Comparison of ENCODE assay signal across 9 mouse cellular contexts in genomic region chr6:118007302-118007701, GRCm38 (mm10). TPM values are rescaled to one million over a fixed set of nuclear protein-coding genes. Genes with fewer than 3 reads are reported as not detected.
DNase-seq lines count a peak whose midpoint lies in the region; ATAC-seq and TF ChIP-seq lines count a peak whose summit lies in the region.
"Had no signal": no experiment of that assay in that cellular context is flagged by ENCODE, and none has a peak within 500 bp of the region (broad histone marks: within the 10 kb centered on the region; RNA-seq: fewer than 3 reads in every experiment).

No protein-coding gene starts in this region.

- H3K27ac ChIP-seq in hindbrain, postnatal 0 days: no peak overlapping the region
- H3K27ac ChIP-seq in hindbrain, embryonic 16.5 days (ENCODE audit: low read depth, low read length): no peak overlapping the region
- H3K27ac ChIP-seq in thymus, adult 2 months (ENCODE audit: control insufficient read depth, insufficient read depth, low read length): no peak overlapping the region
- H3K27ac ChIP-seq in forebrain, embryonic 11.5 days (ENCODE audit: low read depth, low read length): no peak overlapping the region
- H3K27ac ChIP-seq: embryonic facial prominence, embryonic 12.5 days had no signal

- H3K4me1 ChIP-seq in hindbrain, postnatal 0 days (ENCODE audit: insufficient read depth, low read length): peaks cover 6% of the 10 kb centered on the region; the same call in 1 of the 2 replicates
- H3K4me1 ChIP-seq in hindbrain, embryonic 16.5 days (ENCODE audit: control insufficient read depth, insufficient read depth, low read depth, low read length): peaks cover 4% of the 10 kb centered on the region
- no peaks in the 10 kb centered on the region; the same call in 1 of the 2 replicates for H3K4me1 ChIP-seq in thymus, adult 2 months (replicated peaks; ENCODE audit: control insufficient read depth, insufficient read depth, low read length)
- peaks cover 3% of the 10 kb centered on the region; the same call in 1 of the 2 replicates for H3K4me1 ChIP-seq in forebrain, embryonic 11.5 days (replicated peaks; ENCODE audit: control insufficient read depth, insufficient read depth, low read length)
- H3K4me1 ChIP-seq: embryonic facial prominence, embryonic 12.5 days had no signal

- no peak for ATAC-seq in hindbrain, postnatal 0 days
- no peak for ATAC-seq in hindbrain, embryonic 16.5 days
- ATAC-seq in forebrain, embryonic 11.5 days (replicated peaks; ENCODE audit: low FRiP score): no peak

- no peaks in the 10 kb centered on the region for H3K27me3 ChIP-seq in hindbrain, postnatal 0 days (ENCODE audit: insufficient read depth, low read length)
- 0 out of 2 replicates have a peak, but pooled peaks cover 2% of the 10 kb centered on the region for H3K27me3 ChIP-seq in hindbrain, embryonic 16.5 days (replicated peaks; ENCODE audit: control insufficient read depth, insufficient read depth, low read length)
- H3K27me3 ChIP-seq in thymus, adult 2 months (ENCODE audit: control insufficient read depth, insufficient read depth, low read length): no peaks in the 10 kb centered on the region; the same call in 1 of the 2 replicates
- H3K27me3 ChIP-seq in forebrain, embryonic 11.5 days (ENCODE audit: control insufficient read depth, insufficient read depth, low read length): peaks cover 21% of the 10 kb centered on the region

- H3K4me3 ChIP-seq in hindbrain, postnatal 0 days (ENCODE audit: low read length): no peak overlapping the region
- no peak overlapping the region for H3K4me3 ChIP-seq in hindbrain, embryonic 16.5 days (ENCODE audit: low read length)
- no peak overlapping the region for H3K4me3 ChIP-seq in thymus, adult 2 months (ENCODE audit: control insufficient read depth, insufficient read depth, low read length)
- no peak overlapping the region for H3K4me3 ChIP-seq in forebrain, embryonic 11.5 days (ENCODE audit: low read depth, low read length)
- H3K4me3 ChIP-seq: embryonic facial prominence, embryonic 12.5 days had no signal

- H3K9ac ChIP-seq in hindbrain, postnatal 0 days (replicated peaks; ENCODE audit: low read length): no peak overlapping the region
- H3K9ac ChIP-seq in hindbrain, embryonic 16.5 days (ENCODE audit: low read depth, low read length): no peak overlapping the region
- H3K9ac ChIP-seq in forebrain, embryonic 11.5 days (ENCODE audit: low read length): no peak overlapping the region
- H3K9ac ChIP-seq: embryonic facial prominence, embryonic 12.5 days had no signal

- DNase-seq in hindbrain, postnatal 0 days (ENCODE audit: low spot score): peak; percentile 46
- DNase-seq in thymus, adult 2 months: peak; percentile 30
- DNase-seq in thymus, postnatal 0 days (ENCODE audit: low spot score): no peak
- peak; percentile 10 for DNase-seq in c-Kit-positive CD71-positive TER-119-positive erythroid progenitor cells, embryonic 14.5 days (ENCODE audit: low spot score)
- peak; percentile 72 for DNase-seq in thymus, postnatal 4 days
- DNase-seq in forebrain, embryonic 11.5 days (ENCODE audit: low spot score): no peak
- DNase-seq in gastrocnemius, adult 8-10 months (ENCODE audit: low spot score in 2 of 2): no peak

- WGBS in hindbrain, postnatal 0 days: 54% methylated on average over 5 of the region's 5 CpGs
- WGBS in hindbrain, embryonic 16.5 days: 62% methylated on average over 5 of the region's 5 CpGs
- WGBS in thymus, adult 2 months: 55% methylated on average over 5 of the region's 5 CpGs
- WGBS in forebrain, embryonic 11.5 days: 57% methylated on average over 5 of the region's 5 CpGs

- TF ChIP-seq POLR2A in thymus, adult 2 months (IDR thresholded peaks at IDR 0.05; ENCODE audit: control insufficient read depth, extremely low read depth, insufficient read depth, low read length, poor library complexity): no peak

- TF ChIP-seq CTCF in hindbrain, postnatal 0 days (IDR thresholded peaks at IDR 0.05; ENCODE audit: low read depth): peak; percentile 64
- TF ChIP-seq CTCF in thymus, adult 2 months (IDR thresholded peaks at IDR 0.05; ENCODE audit: borderline replicate concordance, control insufficient read depth, extremely low read depth, insufficient read depth, low read length, poor library complexity): no peak

- no peaks in the 10 kb centered on the region for H3K9me3 ChIP-seq in hindbrain, postnatal 0 days (ENCODE audit: low read length)
- H3K9me3 ChIP-seq in hindbrain, embryonic 16.5 days (ENCODE audit: control insufficient read depth, low read length): no peaks in the 10 kb centered on the region
- no peaks in the 10 kb centered on the region for H3K9me3 ChIP-seq in forebrain, embryonic 11.5 days (ENCODE audit: control insufficient read depth, low read length)

- no peaks in the 10 kb centered on the region for H3K36me3 ChIP-seq in hindbrain, postnatal 0 days (ENCODE audit: insufficient read depth, low read length)
- H3K36me3 ChIP-seq in hindbrain, embryonic 16.5 days (ENCODE audit: control insufficient read depth, insufficient read depth, low read length): no peaks in the 10 kb centered on the region
- no peaks in the 10 kb centered on the region for H3K36me3 ChIP-seq in thymus, adult 2 months (ENCODE audit: control insufficient read depth, insufficient read depth, low read length)
- no peaks in the 10 kb centered on the region for H3K36me3 ChIP-seq in forebrain, embryonic 11.5 days (ENCODE audit: control insufficient read depth, insufficient read depth, low read length)
- H3K36me3 ChIP-seq: embryonic facial prominence, embryonic 12.5 days had no signal

- H3K4me2 ChIP-seq in hindbrain, postnatal 0 days (ENCODE audit: low read depth, low read length): no peak overlapping the region
- no peak overlapping the region for H3K4me2 ChIP-seq in hindbrain, embryonic 16.5 days (ENCODE audit: low read length)
- H3K4me2 ChIP-seq in forebrain, embryonic 11.5 days (ENCODE audit: low read depth, low read length, severe bottlenecking): no peak overlapping the region
- H3K4me2 ChIP-seq: embryonic facial prominence, embryonic 12.5 days had no signal

RNA-seq across cellular contexts. Expression of gene Rasgef1a, which starts 3.9 kb away (rescaled TPM):
- total RNA-seq in hindbrain, postnatal 0 days (2014; rRNA removed): 12.5 and 14.3 TPM in 2 replicates
- 6.5 and 7.0 TPM in 2 replicates for polyA plus RNA-seq in hindbrain, postnatal 0 days (2015; fragmentation: Nextera tagmentation; extraction: Ambion mirVana)
- polyA plus RNA-seq in hindbrain, embryonic 16.5 days (2015; fragmentation: Nextera tagmentation; extraction: Ambion mirVana): 5.7 and 6.5 TPM in 2 replicates
- polyA plus RNA-seq in thymus, adult 2 months (2012; rRNA removed): 1.0 and 1.1 TPM in 2 replicates
- polyA plus RNA-seq in thymus, postnatal 0 days (2015; fragmentation: Nextera tagmentation; extraction: Ambion mirVana): 0.18 and 0.39 TPM in 2 replicates
- 0.13 and 0.20 TPM in 2 replicates for polyA plus RNA-seq in forebrain, embryonic 11.5 days (2014; fragmentation: Nextera tagmentation; extraction: Ambion mirVana)
- total RNA-seq in gastrocnemius, adult 8-10 months (2022): under 1 TPM; 0.11 to 0.38 (median 0.17) TPM

Comparison
In these comparisons a context has a peak if more than half of its experiments do, and no peak if none do; other contexts are left out.
1. DNase-seq: peak in hindbrain, postnatal 0 days (single experiment), thymus, adult 2 months (single experiment), c-Kit-positive CD71-positive TER-119-positive erythroid progenitor cells, embryonic 14.5 days (single experiment) and thymus, postnatal 4 days (single experiment); none in thymus, postnatal 0 days (single experiment), forebrain, embryonic 11.5 days (single experiment) and gastrocnemius, adult 8-10 months (0 of 2).